Mouse (Mus musculus) midbrain, embryonic 13.5 days (tissue): ENCODE measurements around the gene Ddx39b. TPM values are rescaled to one million over a fixed set of nuclear protein-coding genes. Genes with fewer than 3 reads are reported as not detected.

ENCODE experiments used
- ATAC-seq: fragments of 200-750 bp; cut with Nextera tagmentation; 2 replicates; pipeline ENCODE4 v1.8.0; 2017; ENCODE audit warnings: mild to moderate bottlenecking, moderate TSS enrichment, moderate library complexity
- H3K27ac ChIP-seq: fragments of 300-500 bp; sonication (generic); 2 replicates; pipeline ENCODE4 v1.5.1; 2015; ENCODE audit warnings: inconsistent platforms, mild to moderate bottlenecking, moderate library complexity
- H3K27me3 ChIP-seq: fragments of 300-500 bp; sonication (generic); 2 replicates; pipeline ENCODE4 v1.6.1; 2015; ENCODE audit warnings: mild to moderate bottlenecking, inconsistent platforms
- H3K36me3 ChIP-seq: fragments of 300-500 bp; sonication (generic); 2 replicates; pipeline ENCODE4 v1.6.1; 2015; ENCODE audit warnings: mild to moderate bottlenecking, inconsistent platforms
- H3K4me1 ChIP-seq: fragments of 300-500 bp; sonication (generic); replicated peaks from 2 replicates; pipeline ENCODE4 v1.6.1; 2015; ENCODE audit warnings: inconsistent platforms
- H3K4me2 ChIP-seq: fragments of 300-500 bp; sonication (generic); replicated peaks from 2 replicates; pipeline ENCODE4 v1.6.1; 2015; ENCODE audit warnings: moderate library complexity, mild to moderate bottlenecking, inconsistent platforms
- H3K4me3 ChIP-seq: fragments of 300-500 bp; sonication (generic); replicated peaks from 2 replicates; pipeline ENCODE4 v1.5.1; 2015; ENCODE audit warnings: mild to moderate bottlenecking, inconsistent platforms
- H3K9ac ChIP-seq: fragments of 300-500 bp; sonication (generic); replicated peaks from 2 replicates; pipeline ENCODE4 v1.6.1; 2015; ENCODE audit warnings: mild to moderate bottlenecking, inconsistent platforms
- H3K9me3 ChIP-seq: fragments of 300-500 bp; sonication (generic); 2 replicates; pipeline ENCODE4 v1.6.1; 2016; ENCODE audit warnings: mild to moderate bottlenecking, inconsistent platforms
- WGBS: fragments of 180-500 bp; shearing (Covaris S2); methylation state at CpG from one replicate; pipeline ENCODE4 v1.1.7; 2015; 5-methylcytosine and 5-hydroxymethylcytosine counted together
- polyA plus RNA-seq: library from polyadenylated mRNA; unstranded; fragments of >200 nt; fragmentation: Nextera tagmentation; extraction: Ambion mirVana; gene quantifications from 2 replicates; pipeline ENCODE4 v1.2.1, GENCODE M21; 2015

Ddx39b gene
- polyA plus RNA-seq, 1 experiment from 2014 or later = 465 TPM

GRCm38 (mm10) chr17:35250348-35251120 lies 9.0 kb downstream of the Ddx39b start:
- 93% methylated on average over 3 of the region's 3 CpGs for WGBS
- no peaks in the 10 kb centered on the region for H3K27me3 ChIP-seq
- no peak overlapping the region for H3K4me3 ChIP-seq
- H3K4me1 ChIP-seq = peaks cover 16% of the 10 kb centered on the region
- H3K36me3 ChIP-seq = peaks cover 88% of the 10 kb centered on the region
- ATAC-seq = no peak
- H3K9ac ChIP-seq = no peak overlapping the region
- H3K9me3 ChIP-seq = no peaks in the 10 kb centered on the region
- H3K4me2 ChIP-seq = no peak overlapping the region
- H3K27ac ChIP-seq = no peak overlapping the region

DNA sequence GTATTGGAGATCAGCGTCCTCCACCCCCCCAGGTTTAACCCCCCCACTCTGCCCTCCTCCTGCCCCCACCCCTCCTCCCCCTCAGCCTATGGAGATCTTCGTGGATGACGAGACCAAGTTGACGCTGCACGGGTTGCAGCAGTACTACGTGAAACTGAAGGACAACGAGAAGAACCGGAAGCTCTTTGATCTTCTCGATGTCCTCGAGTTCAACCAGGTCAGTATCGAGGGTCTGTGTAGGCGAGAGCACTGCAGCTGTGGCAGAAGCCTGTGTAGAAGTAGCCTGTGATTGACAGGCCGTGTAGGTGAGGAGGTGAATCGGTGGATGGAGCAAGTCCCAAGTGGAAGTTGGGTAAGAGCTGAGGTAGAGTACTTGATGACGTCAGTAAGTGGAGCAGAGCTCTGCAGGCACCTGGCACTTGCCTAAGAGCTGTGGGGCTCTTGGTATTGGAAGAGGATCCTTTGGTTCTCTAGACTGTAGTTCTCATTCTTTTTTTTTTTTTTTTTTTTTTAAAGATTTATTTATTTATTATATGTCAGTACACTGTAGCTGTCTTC lies 9.7 kb downstream of the Ddx39b start:
- peaks cover 9% of the 10 kb centered on the region for H3K4me1 ChIP-seq
- peak; percentile 11; the same call in 1 of the 2 replicates for ATAC-seq
- peaks cover 81% of the 10 kb centered on the region for H3K36me3 ChIP-seq
- 87% methylated on average over 15 of the region's 15 CpGs for WGBS
- no peaks in the 10 kb centered on the region for H3K9me3 ChIP-seq
- no peak overlapping the region for H3K27ac ChIP-seq
- H3K27me3 ChIP-seq = no peaks in the 10 kb centered on the region
- H3K4me2 ChIP-seq = no peak overlapping the region
- no peak overlapping the region for H3K4me3 ChIP-seq
- no peak overlapping the region for H3K9ac ChIP-seq

DNA sequence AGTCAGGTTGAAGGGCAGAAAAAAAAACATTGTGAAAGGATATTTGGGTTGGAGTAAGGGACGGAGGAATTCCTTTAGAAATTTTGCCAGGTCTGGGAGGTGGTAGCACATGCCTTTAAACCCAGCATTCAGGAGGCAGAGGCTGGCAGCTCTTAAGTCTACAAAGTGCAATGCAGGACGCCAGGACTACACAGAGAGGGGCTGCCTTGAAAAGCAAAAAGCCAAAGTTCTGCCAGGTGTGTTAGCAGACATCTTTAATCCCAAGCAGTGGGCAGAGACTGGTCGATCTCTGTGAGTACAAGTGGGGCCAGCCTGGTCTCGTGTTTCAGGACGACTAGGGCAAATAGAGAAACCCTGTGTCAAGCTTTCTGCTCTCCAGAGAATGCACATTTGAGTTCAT lies 10.4 kb downstream of the Ddx39b start:
- Histone ChIP-seq H3K4me2 (no peak overlapping the region), H3K27ac (no peak overlapping the region), H3K27me3 (no peaks in the 10 kb centered on the region), H3K4me3 (no peak overlapping the region), H3K9ac (no peak overlapping the region), H3K4me1 (peaks cover 4% of the 10 kb centered on the region; the same call in 1 of the 2 replicates), H3K36me3 (peaks cover 73% of the 10 kb centered on the region), H3K9me3 (no peaks in the 10 kb centered on the region)
- no peak for ATAC-seq
- 83% methylated on average over 5 of the region's 5 CpGs for WGBS

GRCm38 (mm10) chr17:35252619-35253292 lies 11.2 kb downstream of the Ddx39b start:
- Histone ChIP-seq H3K36me3 (peaks cover 66% of the 10 kb centered on the region), H3K4me2 (no peak overlapping the region), H3K27ac (no peak overlapping the region), H3K9me3 (no peaks in the 10 kb centered on the region), H3K4me1 (no peaks in the 10 kb centered on the region), H3K4me3 (no peak overlapping the region), H3K27me3 (no peaks in the 10 kb centered on the region), H3K9ac (no peak overlapping the region)
- 87% methylated on average over 18 of the region's 18 CpGs for WGBS
- no peak for ATAC-seq

- peak; percentile 3; the same call in 1 of the 2 replicates for ATAC-seq
Observed at GRCm38 (mm10) chr17:35253293-35254093, 11.9 kb downstream of the Ddx39b start.

DNA sequence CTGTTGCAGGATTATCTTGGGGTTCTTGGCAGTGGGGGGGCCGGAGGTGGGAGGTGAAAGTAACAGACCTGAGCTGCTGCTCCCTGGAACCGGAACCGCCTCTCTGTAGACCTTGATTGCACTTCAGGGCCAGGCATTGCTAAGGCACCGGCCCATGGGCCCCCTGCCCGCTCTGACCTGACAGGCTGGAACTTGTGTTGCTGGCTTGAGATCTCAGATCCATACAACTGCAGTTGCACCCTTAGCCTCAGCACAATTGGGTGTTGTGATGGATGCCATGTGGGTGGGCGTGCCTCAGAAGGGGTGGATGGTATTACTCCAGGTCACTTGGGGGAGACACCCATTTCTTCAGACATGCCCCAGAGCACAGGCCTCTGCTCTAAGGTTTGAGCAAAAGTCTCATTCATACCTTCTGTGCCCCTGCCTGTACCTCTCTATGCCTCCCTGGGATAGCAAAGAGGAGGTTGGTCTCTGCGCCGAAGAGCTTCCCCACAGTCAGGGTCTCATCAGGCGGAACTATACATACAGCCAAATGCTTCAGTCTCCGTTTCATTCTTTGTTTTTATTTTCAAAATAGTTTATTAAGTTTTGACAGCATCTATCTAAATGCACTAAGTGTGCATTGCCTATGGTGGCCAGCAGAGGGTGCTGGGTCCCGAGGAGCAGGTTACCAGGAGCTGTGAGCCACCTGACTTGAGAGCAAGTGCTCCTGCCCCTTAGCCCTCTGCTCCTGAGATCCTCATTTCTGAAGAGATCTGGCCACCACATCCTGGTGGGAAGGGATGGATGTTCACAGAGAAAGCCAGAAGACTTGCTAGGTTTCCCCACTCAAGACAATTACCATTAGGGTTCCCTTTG lies 12.9 kb downstream of the Ddx39b start:
- H3K27ac ChIP-seq = no peak overlapping the region
- H3K4me1 ChIP-seq = no peaks in the 10 kb centered on the region
- H3K27me3 ChIP-seq = no peaks in the 10 kb centered on the region
- 56% methylated on average over 11 of the region's 11 CpGs for WGBS
- H3K9ac ChIP-seq = no peak overlapping the region
- H3K36me3 ChIP-seq = peaks cover 49% of the 10 kb centered on the region
- peak; percentile 25; the same call in 1 of the 2 replicates for ATAC-seq
- H3K4me3 ChIP-seq = no peak overlapping the region
- H3K4me2 ChIP-seq = no peak overlapping the region
- no peaks in the 10 kb centered on the region for H3K9me3 ChIP-seq

More at GRCm38 (mm10) chr17:35253293-35254093, 11.9 kb downstream of the Ddx39b start:
- H3K27me3 ChIP-seq = no peaks in the 10 kb centered on the region
- no peaks in the 10 kb centered on the region for H3K4me1 ChIP-seq
- H3K4me3 ChIP-seq = no peak overlapping the region
- no peak overlapping the region for H3K4me2 ChIP-seq
- peaks cover 59% of the 10 kb centered on the region for H3K36me3 ChIP-seq
- 88% methylated on average over 32 of the region's 32 CpGs for WGBS
- H3K9ac ChIP-seq = no peak overlapping the region
- H3K9me3 ChIP-seq = no peaks in the 10 kb centered on the region
- no peak overlapping the region for H3K27ac ChIP-seq

GRCm38 (mm10) chr17:35255301-35255700 lies 13.8 kb downstream of the Ddx39b start:
- Histone ChIP-seq H3K4me2 (no peak overlapping the region), H3K9me3 (no peaks in the 10 kb centered on the region), H3K4me3 (no peak overlapping the region), H3K4me1 (no peaks in the 10 kb centered on the region), H3K27me3 (no peaks in the 10 kb centered on the region), H3K36me3 (peaks cover 41% of the 10 kb centered on the region), H3K27ac (no peak overlapping the region), H3K9ac (no peak overlapping the region)
- 80% methylated on average over 3 of the region's 3 CpGs for WGBS
- no peak for ATAC-seq

GRCm38 (mm10) chr17:35255704-35256103 lies 14.2 kb downstream of the Ddx39b start:
- Histone ChIP-seq H3K4me3 (no peak overlapping the region), H3K27me3 (no peaks in the 10 kb centered on the region), H3K4me1 (no peaks in the 10 kb centered on the region), H3K4me2 (no peak overlapping the region), H3K36me3 (peaks cover 37% of the 10 kb centered on the region), H3K27ac (no peak overlapping the region), H3K9ac (no peak overlapping the region), H3K9me3 (no peaks in the 10 kb centered on the region)
- no peak for ATAC-seq
- WGBS = 62% methylated on average over 4 of the region's 4 CpGs

GRCm38 (mm10) chr17:35257378-35257777 lies 15.8 kb downstream of the Ddx39b start:
- Histone ChIP-seq H3K27ac (no peak overlapping the region), H3K9ac (no peak overlapping the region), H3K4me3 (no peak overlapping the region), H3K4me2 (no peak overlapping the region), H3K36me3 (peaks cover 22% of the 10 kb centered on the region), H3K4me1 (peaks cover under 1% of the 10 kb centered on the region; the same call in 1 of the 2 replicates), H3K27me3 (peaks cover 10% of the 10 kb centered on the region; the same call in 1 of the 2 replicates), H3K9me3 (no peaks in the 10 kb centered on the region)
- WGBS = 73% methylated on average over 1 of the region's 1 CpGs
- no peak for ATAC-seq

DNA sequence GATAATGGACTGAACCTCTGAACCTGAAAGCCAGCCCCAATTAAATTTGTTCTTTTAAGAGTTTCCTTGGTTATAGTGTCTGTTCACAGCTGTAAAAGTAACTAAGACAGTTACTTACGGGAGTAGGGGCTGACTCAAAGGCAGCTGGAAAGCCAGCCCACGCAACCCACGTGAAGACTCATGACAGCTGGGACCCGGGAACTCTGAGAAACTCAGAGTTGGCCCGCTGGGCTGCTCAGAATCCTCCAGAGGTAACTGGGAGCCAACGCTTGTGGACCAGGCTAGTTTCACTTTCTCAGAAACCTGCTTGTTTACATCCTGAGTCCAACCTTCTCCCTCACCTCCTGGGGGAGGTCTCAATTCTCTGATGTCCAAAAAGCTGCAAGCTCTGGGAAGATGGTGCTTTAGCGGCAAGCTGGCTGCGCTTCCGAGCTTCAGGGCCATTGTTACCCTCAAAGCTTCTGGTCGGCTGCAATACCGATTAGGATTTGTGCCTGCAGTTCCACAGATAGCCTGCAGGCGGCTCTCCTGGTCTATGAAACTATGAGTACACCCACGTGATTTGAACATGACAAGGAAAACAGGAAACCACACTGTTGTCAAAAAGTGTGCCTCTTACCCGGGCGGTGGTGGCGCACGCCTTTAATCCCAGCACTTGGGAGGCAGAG lies 16.4 kb downstream of the Ddx39b start:
- ATAC-seq = no peak
- Histone ChIP-seq H3K9me3 (no peaks in the 10 kb centered on the region), H3K27me3 (peaks cover 13% of the 10 kb centered on the region; the same call in 1 of the 2 replicates), H3K36me3 (peaks cover 16% of the 10 kb centered on the region), H3K9ac (no peak overlapping the region; the same call in 1 of the 2 replicates), H3K4me1 (peaks cover 5% of the 10 kb centered on the region), H3K4me3 (peak overlapping the region; percentile 11; the same call in 1 of the 2 replicates), H3K27ac (no peak overlapping the region), H3K4me2 (peak overlapping the region; percentile 37)
- WGBS = 14% methylated on average over 17 of the region's 17 CpGs
